Mouse (Mus musculus): ENCODE measurements around the gene Cacnb4.

Cacnb4 gene

DNA sequence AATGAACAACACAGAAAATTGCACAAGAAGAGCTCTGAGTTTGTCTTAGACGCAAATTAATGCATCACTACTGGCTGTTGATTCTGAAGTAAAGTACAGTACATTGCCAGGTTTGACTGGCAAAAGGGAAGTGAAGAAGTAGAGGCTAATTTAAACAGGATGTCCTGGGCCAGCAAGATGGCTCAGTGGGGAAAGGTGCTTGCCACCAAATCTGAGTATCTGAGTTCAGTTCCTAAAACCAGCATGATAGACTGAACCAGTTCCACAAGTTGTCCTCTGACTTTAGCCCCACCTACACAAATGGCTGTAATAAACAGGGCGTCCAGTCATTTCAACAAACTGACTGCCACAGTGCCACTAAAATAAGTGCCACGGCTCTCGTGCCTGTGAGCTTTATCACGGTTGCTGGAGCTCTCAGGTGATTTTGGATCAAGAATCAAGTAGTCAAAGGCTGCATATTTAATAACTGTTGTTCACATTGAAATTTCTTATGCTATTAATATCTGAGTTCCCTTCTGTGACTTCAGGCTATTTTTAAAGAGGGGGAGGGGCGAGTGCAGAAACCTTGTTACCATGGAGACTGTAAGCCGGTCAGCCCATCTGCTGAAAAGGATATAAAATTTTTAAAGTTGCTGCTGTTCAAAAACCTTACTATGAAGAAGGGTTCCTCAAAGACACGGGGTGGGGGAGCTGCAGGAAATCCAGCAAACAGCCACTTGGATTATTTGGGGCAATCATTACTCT is 29.2 kb downstream of the Cacnb4 start:
- in situ Hi-C loops (cut with MboI) = no loop called here

DNA sequence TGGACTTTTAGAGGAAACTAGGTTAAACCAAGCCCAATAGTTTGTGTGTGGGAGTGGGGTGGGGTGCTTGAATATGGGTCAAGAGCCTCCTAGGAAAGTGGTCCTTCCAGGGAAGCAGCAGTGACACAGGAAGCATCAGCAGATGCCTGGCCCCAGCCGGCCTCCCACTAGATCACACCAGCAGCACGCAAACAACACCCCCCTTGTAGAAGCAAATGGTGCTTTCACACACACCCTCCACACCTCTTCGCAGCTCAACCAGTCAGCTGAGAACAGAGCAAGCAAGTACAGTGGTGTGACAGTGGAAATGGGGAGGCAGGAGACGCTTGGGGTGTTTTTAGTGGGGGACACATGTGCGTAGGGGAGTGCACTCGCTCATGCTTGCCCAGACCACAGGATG is 33.0 kb downstream of the Cacnb4 start:
- in situ Hi-C loops (cut with MboI) = no loop called here

- in situ Hi-C loops (cut with MboI) = no loop called here
Observed at GRCm38 (mm10) chr2:52639530-52639875, 37.1 kb downstream of the Cacnb4 start.

DNA sequence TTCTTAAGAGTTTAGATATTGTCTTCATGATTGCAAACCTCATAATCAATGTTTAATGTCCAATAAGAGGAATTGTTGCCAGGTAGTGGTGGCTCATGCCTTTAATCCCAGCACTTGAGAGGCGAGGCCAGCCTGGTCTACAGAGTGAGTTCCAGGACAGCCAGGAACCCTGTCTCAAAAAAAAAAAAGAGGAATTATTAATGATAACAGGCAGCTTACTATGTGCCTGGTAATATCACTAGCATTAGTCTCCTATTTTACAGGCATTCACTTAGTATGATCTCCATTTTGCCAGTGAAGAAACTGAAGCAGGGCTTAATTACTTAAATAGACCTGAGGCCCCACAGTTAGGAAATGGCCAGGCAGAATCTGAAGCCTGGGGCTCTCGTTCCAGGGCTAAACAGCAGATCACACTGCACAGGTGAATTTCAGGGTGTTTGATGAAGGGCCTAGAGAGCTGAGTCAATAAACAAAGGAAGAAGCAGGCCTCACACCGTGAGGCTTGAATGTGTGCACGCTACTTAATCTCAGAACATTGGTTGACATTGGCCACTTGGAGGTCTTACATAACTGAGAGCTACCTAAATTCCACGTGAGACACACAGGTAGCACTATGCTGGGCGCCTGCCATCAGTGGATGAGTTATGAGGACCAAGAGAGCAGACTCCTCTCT is 37.6 kb downstream of the Cacnb4 start:
- in situ Hi-C loops (cut with MboI) = no loop called here

GRCm38 (mm10) chr2:52638226-52638625 is 38.4 kb downstream of the Cacnb4 start:
- in situ Hi-C loops (cut with MboI) = no loop called here

GRCm38 (mm10) chr2:52636051-52636450 is 40.6 kb downstream of the Cacnb4 start:
- in situ Hi-C loops (cut with MboI) = no loop called here

DNA sequence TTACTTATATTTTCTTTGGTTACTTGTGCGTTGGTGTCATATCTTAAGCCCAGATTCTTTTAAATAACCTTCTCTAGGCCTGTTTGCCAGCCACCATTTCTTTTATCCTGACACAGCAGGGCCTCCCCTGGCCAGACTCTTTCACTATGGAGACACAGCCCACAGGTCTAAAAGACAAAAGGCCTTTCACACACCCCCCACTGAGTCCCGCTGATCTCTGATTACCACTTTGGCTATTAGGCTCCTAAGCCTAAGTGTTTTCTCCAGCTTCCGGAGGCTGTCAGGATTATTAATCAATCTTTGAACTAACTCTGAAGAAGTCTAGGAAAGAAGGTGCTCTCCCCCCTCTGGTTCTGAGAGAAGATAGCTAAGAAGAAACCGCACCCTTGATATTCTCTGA is 41.3 kb downstream of the Cacnb4 start:
- in situ Hi-C loops (cut with MboI) = no loop called here

DNA sequence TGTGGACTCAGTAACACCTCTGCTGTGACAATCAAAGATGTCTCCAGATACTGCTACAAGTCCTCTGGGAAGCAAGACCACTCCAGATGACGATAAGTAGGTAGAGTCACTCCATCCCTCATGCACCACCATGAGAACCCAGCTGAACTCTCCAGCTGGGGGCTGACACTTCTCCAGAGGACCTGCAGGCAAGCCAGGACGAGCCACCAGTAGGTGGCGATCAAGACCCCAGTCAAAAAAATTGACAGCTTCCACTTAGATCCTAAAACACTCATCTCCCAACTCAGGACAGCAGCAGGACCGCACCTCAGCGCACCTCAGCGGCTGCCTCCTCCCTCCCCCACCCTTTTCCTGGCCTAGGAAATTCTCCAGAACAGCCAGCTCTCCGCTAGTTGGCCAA is 43.8 kb downstream of the Cacnb4 start:
- in situ Hi-C loops (cut with MboI) = no loop called here

- in situ Hi-C loops (cut with MboI) = no loop called here
Observed at GRCm38 (mm10) chr2:52628186-52628585, 48.4 kb downstream of the Cacnb4 start.

- in situ Hi-C loops (cut with MboI) = no loop called here
Observed at GRCm38 (mm10) chr2:52626266-52626665, 50.4 kb downstream of the Cacnb4 start.

DNA sequence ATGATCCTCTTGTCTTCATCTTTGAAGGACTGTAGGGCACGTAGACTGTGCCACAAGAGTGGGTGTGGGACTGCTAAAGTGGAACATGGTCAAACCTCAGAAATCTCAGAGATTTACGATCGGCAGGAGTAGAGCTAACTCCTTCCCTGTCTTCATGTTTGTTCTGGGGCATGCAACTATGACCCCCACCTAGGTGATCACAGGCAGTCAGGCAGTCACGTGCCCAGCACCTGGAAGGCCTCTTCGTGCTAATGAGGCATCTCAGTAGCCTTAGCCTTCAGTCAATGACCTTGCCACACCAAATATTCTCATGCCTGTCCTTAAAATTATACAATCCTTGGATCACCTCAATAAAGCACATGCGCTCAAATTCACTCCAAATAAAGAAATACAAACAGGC is 50.9 kb downstream of the Cacnb4 start:
- in situ Hi-C loops (cut with MboI) = no loop called here

GRCm38 (mm10) chr2:52623921-52624404 is 52.7 kb downstream of the Cacnb4 start:
- in situ Hi-C loops (cut with MboI) = no loop called here

DNA sequence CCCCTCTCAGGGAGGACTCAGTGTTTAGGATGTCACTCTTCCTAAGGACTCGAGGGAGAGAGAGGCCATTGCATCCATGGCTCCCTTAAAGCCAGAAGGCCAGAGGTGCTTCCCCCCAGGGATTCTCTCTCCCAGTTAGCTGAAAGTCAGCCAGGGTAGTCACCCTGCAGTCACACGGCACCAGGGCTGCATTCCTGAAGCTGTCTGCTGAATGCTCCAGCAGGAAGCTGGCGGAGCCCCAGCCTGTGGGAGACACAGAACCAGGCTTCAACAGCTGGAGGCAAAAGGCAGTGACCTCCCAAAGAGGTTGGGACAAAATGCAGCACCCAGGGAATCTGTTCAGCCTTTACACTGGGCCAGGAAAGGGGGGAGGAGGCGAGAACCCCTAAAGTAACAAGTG is 53.2 kb downstream of the Cacnb4 start:
- in situ Hi-C loops (cut with MboI) = no loop called here

DNA sequence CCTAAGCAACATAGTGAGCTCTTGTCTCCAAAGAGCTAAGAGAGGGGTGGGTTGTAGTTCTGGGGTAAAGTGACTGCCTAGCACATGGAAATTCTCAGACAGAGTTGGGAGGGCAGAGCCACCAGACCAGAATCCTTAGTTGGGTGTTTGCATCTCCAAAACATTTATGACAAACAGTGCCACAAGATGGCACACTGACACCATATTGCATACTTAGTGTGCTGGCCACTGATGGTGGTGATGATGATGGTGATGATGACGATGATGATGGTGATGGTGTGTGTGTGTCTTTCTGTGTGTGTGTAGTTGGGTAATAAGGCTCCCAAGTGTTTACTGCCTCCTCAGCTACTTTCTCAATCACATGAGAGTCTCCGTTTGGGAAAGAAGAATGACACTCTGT is 54.0 kb downstream of the Cacnb4 start:
- in situ Hi-C loops (cut with MboI) = no loop called here

DNA sequence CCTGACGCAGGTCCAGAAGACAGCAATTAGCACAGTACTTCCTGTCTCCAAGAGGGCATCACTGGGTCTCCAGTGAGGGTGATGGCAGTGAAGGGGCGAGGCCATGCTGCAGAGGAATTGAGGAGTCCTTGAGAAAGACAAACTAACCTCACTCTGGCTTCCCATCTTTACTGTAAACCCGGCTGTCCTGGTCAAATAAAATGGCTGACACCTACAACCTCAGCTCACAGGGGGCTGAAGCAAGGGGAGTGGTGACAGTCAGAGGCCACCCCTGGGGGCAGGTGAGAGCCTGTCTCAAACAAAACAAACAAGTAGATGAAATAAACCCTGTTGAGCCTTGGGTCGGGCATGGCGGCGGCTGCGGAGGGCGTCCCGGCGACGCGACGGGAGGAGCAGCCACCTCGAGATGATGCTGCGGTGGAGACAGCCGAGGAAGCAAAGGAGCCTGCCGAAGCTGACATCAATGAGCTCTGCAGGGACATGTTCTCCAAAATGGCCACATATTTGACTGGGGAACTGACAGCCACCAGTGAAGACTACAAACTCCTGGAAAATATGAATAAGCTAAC is 57.1 kb downstream of the Cacnb4 start:
- in situ Hi-C loops (cut with MboI) = no loop called here

DNA sequence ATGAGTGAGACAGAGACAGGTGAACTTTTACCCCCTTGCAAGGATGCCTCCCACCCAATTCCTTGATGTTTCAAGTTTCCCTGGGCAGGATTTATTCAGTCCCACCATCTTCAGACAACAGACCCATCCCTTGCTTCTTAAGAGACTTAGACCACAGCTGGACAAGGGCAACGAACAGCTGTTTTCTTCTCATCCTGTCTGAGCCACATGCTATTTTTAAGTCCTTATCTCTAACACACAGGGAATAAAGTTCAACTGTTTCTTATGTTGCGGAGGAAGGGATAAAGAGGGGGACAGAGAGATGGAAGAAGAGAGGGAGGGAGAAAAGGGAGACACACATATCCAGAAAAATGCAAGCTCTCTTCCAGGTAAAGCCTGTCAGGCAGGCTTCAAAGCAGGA is 57.8 kb downstream of the Cacnb4 start:
- in situ Hi-C loops (cut with MboI) = no loop called here

DNA sequence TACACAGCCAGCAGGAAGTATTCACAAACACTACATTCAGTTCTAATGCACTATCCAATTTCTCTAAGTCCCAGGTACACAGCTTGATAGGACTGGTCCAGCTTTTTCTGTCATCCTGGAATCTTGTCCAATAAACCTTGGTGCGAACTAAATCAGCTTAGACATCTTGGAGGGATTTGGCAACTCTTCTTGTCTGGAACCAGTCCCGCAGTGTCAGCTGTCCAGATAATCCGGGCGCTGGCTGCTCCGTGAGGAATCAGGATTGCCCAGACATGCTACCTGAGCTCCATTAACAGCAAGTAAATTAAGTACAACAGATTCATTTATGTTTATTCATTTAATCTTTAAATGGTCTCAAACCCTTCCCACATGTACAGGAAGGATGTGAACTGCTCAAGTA is 61.2 kb downstream of the Cacnb4 start:
- in situ Hi-C loops (cut with MboI) = no loop called here

DNA sequence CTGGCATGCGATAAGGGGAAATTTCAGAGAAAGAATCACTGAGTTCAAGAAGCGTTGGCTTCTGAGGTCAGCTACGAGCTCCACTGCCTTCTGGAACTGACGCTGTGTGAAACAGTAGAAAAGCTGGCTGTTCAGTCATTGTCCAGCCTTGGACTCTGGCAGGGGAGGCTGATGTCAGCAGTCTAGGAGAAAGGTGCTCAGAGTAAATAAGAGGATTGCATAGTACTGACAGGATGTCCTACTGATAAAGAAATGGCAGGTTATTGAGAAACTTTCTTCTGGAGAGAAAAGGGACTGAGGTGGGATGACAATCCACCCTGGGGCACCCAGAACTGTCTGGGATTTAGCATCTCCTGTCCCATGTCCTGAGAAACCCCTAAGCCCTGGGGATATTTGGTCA is 62.7 kb downstream of the Cacnb4 start:
- in situ Hi-C loops (cut with MboI) = no loop called here

- in situ Hi-C loops (cut with MboI) = no loop called here
Observed at GRCm38 (mm10) chr2:52609486-52609885, 67.1 kb downstream of the Cacnb4 start.

GRCm38 (mm10) chr2:52607857-52608485 is 68.7 kb downstream of the Cacnb4 start:
- in situ Hi-C loops (cut with MboI) = no loop called here

- in situ Hi-C loops (cut with MboI) = no loop called here
Observed at GRCm38 (mm10) chr2:52606331-52606730, 70.3 kb downstream of the Cacnb4 start.

DNA sequence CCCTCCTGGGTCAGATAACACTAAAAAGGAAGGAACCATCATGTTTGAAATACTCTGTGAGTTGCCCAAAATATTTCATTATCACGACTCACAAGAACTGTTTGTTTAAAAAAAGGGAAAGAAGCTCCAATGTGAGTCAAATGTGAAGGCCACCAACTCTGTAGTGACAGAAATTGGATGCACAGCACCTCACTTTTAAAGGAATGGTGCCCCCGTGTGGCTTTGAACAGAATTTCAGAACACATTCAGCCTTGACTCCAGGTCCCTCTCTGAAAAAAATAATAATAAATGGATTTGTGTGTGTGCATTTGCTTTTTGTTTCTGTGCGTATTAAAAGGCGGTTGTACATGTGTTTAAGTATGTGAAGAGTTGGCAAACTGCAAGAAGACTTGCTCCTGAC is 71.3 kb downstream of the Cacnb4 start:
- in situ Hi-C loops (cut with MboI) = no loop called here

DNA sequence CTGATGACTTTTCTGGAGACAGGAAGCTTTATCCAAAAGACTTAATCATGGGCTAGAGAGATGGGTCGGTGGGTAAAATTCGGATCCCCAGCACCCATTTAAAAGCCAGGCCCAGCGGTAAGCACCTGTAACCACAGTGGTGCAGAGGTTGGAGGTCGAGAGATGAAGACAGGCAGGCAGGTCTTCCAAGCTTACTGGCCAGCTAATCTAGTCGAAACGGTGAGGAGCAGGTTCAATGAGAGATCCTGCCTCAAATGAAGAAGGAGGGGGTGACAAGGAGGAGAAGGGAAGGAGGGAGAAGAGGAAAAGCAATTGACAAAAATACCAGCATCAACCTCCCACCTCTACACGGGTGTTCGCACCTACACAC is 72.0 kb downstream of the Cacnb4 start:
- in situ Hi-C loops (cut with MboI) = no loop called here

Data from mature B cell (primary cell).